Comparison of ENCODE assay signal across 8 mouse cellular contexts in the genomic region with DNA sequence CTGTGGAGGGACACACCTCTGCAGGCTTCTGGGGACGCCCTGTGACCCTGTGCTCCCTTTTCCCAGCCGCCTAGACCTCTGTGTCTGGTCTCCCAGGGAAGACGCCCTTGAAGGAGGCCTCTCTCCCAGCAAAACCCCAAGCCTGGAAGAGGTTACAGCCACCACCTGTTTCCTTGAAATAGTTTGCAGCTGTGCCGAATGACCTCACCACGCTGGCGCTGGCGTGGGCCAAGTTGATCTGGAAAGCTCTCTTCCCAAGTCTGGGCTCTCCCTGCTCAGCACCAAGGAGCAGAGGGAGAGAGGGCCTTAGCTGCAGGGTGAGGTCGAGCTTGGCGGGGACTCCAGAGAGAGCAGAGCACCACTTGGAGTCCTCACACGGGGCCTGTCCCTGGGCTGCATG. TPM values are rescaled to one million over a fixed set of nuclear protein-coding genes. Genes with fewer than 3 reads are reported as not detected.
A peak's percentile ranks its signal among the peaks of the same experiment; 100 is the strongest.
DNase-seq lines count a peak whose midpoint lies in the region; TF ChIP-seq lines count a peak whose summit lies in the region.

No protein-coding gene starts in this region.

- peak; percentile 61 for DNase-seq in adrenal gland, postnatal 10 days
- DNase-seq in adrenal gland, adult 18-20 months (ENCODE audit: low spot score in 2 of 2), result no peak
- peak; percentile 84 to 89 for DNase-seq in heart, adult 9 months (ENCODE audit: low spot score in 2 of 2)
- DNase-seq in lung, postnatal 14 days, result peak; percentile 44
- DNase-seq in spleen, adult 18-20 months, result no peak
- DNase-seq in right cerebral cortex, postnatal 14 days, result no peak
- DNase-seq in spleen, postnatal 4 days (ENCODE audit: low spot score in 2 of 2), result no peak

- peaks cover 12% of the 10 kb centered on the region for H3K27me3 ChIP-seq in E14TG2a.4 (ENCODE audit: insufficient read depth, low read length)

- no peak for TF ChIP-seq CTCF in E14TG2a.4 (conservative IDR thresholded peaks at IDR 0.05; ENCODE audit: low read length)

- no peaks in the 10 kb centered on the region for H3K36me3 ChIP-seq in E14TG2a.4 (ENCODE audit: insufficient read depth, low read length)

- peak overlapping the region; percentile 41; the same call in 1 of the 2 replicates for H3K4me3 ChIP-seq in E14TG2a.4 (replicated peaks; ENCODE audit: low read length)

- H3K4me1 ChIP-seq in E14TG2a.4 (replicated peaks; ENCODE audit: low read depth, low read length), result peaks cover 15% of the 10 kb centered on the region

- H3K9me3 ChIP-seq in E14TG2a.4 (ENCODE audit: low read length), result no peaks in the 10 kb centered on the region

RNA-seq across cellular contexts. Expression of gene Ston2, which starts 1.8 kb away (rescaled TPM):
- total RNA-seq in adrenal gland, postnatal 10 days (2021), result 10 to 100 TPM; 10.0 to 12.9 TPM
- 1 to 10 TPM; 3.7 to 8.3 TPM for total RNA-seq in adrenal gland, adult 18-20 months (2021)

Comparison
In these comparisons a context has a peak if more than half of its experiments do, and no peak if none do; other contexts are left out.
1. DNase-seq: peak in adrenal gland, postnatal 10 days (single experiment), heart, adult 9 months (2 of 2) and lung, postnatal 14 days (single experiment); none in adrenal gland, adult 18-20 months (0 of 2), spleen, adult 18-20 months (0 of 2), right cerebral cortex, postnatal 14 days (single experiment) and spleen, postnatal 4 days (0 of 2).